Comparison of ENCODE assay signal across 8 mouse cellular contexts in genomic region chr11:95384319-95384972, GRCm38 (mm10). TPM values are rescaled to one million over a fixed set of nuclear protein-coding genes. Genes with fewer than 3 reads are reported as not detected.
DNase-seq lines count a peak whose midpoint lies in the region; ATAC-seq and TF ChIP-seq lines count a peak whose summit lies in the region.

Gene Slc35b1 (plus strand): TSS chr11:95384692.

- DNase-seq in CD4-positive helper T cell, adult 2 months (ENCODE audit: low read depth, low spot score) = peak; percentile 99
- DNase-seq in brain, embryonic 18.5 days (ENCODE audit: low read depth, low spot score) = peak; percentile 99
- peak; percentile 100 for DNase-seq in kidney, postnatal 0 days (ENCODE audit: low spot score)
- DNase-seq in liver, embryonic 11.5 days (ENCODE audit: low spot score) = peak; percentile 94
- peak; percentile 99 for DNase-seq in naive thymus-derived CD4-positive, alpha-beta T cell, adult 2 months (ENCODE audit: low read depth)

- H3K9me3 ChIP-seq in heart, embryonic 12.5 days (replicated peaks) = no peaks in the 10 kb centered on the region
- H3K9me3 ChIP-seq in kidney, postnatal 0 days (replicated peaks; ENCODE audit: low read length) = no peaks in the 10 kb centered on the region
- no peaks in the 10 kb centered on the region for H3K9me3 ChIP-seq in liver, embryonic 11.5 days (ENCODE audit: control insufficient read depth, low read length)
- no peaks in the 10 kb centered on the region for H3K9me3 ChIP-seq in stomach, embryonic 14.5 days (ENCODE audit: control insufficient read depth, low read depth, low read length)

- peaks cover 15% of the 10 kb centered on the region for H3K4me1 ChIP-seq in heart, embryonic 12.5 days (replicated peaks)
- no peaks in the 10 kb centered on the region for H3K4me1 ChIP-seq in kidney, postnatal 0 days (replicated peaks; ENCODE audit: insufficient read depth, low read length)
- H3K4me1 ChIP-seq in liver, embryonic 11.5 days (replicated peaks; ENCODE audit: control insufficient read depth, insufficient read depth, low read length) = peaks cover 6% of the 10 kb centered on the region
- peaks cover 5% of the 10 kb centered on the region; the same call in 1 of the 2 replicates for H3K4me1 ChIP-seq in stomach, embryonic 14.5 days (ENCODE audit: control insufficient read depth, insufficient read depth, low read length)

- peak within 1 kb of the TSS; percentile 77 for H3K4me3 ChIP-seq in heart, embryonic 12.5 days
- H3K4me3 ChIP-seq in kidney, postnatal 0 days (replicated peaks; ENCODE audit: low read depth, low read length) = peak within 1 kb of the TSS; percentile 76
- peak within 1 kb of the TSS; percentile 85 for H3K4me3 ChIP-seq in liver, embryonic 11.5 days (ENCODE audit: low read depth, low read length)
- peak within 1 kb of the TSS; percentile 88 for H3K4me3 ChIP-seq in stomach, embryonic 14.5 days (ENCODE audit: low read depth, low read length)

- no peaks in the 10 kb centered on the region for H3K27me3 ChIP-seq in heart, embryonic 12.5 days (replicated peaks)
- no peaks in the 10 kb centered on the region for H3K27me3 ChIP-seq in kidney, postnatal 0 days (ENCODE audit: insufficient read depth, low read length)
- H3K27me3 ChIP-seq in liver, embryonic 11.5 days (replicated peaks; ENCODE audit: control insufficient read depth, insufficient read depth, low read length) = no peaks in the 10 kb centered on the region
- H3K27me3 ChIP-seq in stomach, embryonic 14.5 days (ENCODE audit: control insufficient read depth, insufficient read depth, low read length) = no peaks in the 10 kb centered on the region

- WGBS in heart, embryonic 12.5 days = under 1% methylated on average over 42 of the region's 42 CpGs
- under 1% methylated on average over 42 of the region's 42 CpGs for WGBS in kidney, postnatal 0 days
- under 1% methylated on average over 42 of the region's 42 CpGs for WGBS in liver, embryonic 11.5 days
- under 1% methylated on average over 42 of the region's 42 CpGs for WGBS in stomach, embryonic 14.5 days

- H3K4me2 ChIP-seq in heart, embryonic 12.5 days = peak within 1 kb of the TSS; percentile 65
- H3K4me2 ChIP-seq in kidney, postnatal 0 days (ENCODE audit: low read length) = peak within 1 kb of the TSS; percentile 60
- peak within 1 kb of the TSS; percentile 83 for H3K4me2 ChIP-seq in liver, embryonic 11.5 days
- peak within 1 kb of the TSS; percentile 59 for H3K4me2 ChIP-seq in stomach, embryonic 14.5 days (replicated peaks; ENCODE audit: low read depth, low read length)

- peak within 1 kb of the TSS; percentile 82 for H3K27ac ChIP-seq in heart, embryonic 12.5 days (ENCODE audit: poor library complexity, severe bottlenecking)
- H3K27ac ChIP-seq in kidney, postnatal 0 days = peak within 1 kb of the TSS; percentile 67
- peak within 1 kb of the TSS; percentile 73 for H3K27ac ChIP-seq in liver, embryonic 11.5 days (ENCODE audit: low read depth, low read length)
- H3K27ac ChIP-seq in stomach, embryonic 14.5 days (ENCODE audit: low read length) = peak within 1 kb of the TSS; percentile 53

- TF ChIP-seq CTCF in kidney, postnatal 0 days (IDR thresholded peaks at IDR 0.05; ENCODE audit: low read depth) = peak; percentile 91

- H3K9ac ChIP-seq in heart, embryonic 12.5 days = peak within 1 kb of the TSS; percentile 89
- peak within 1 kb of the TSS; percentile 78 for H3K9ac ChIP-seq in kidney, postnatal 0 days (ENCODE audit: low read depth, low read length)
- peak within 1 kb of the TSS; percentile 92 for H3K9ac ChIP-seq in liver, embryonic 11.5 days (ENCODE audit: low read depth, low read length)
- peak within 1 kb of the TSS; percentile 84 for H3K9ac ChIP-seq in stomach, embryonic 14.5 days (replicated peaks; ENCODE audit: low read depth, low read length)

- peak; percentile 86 for ATAC-seq in erythroid progenitor cell, adult 5-6 weeks (replicated peaks; ENCODE audit: low FRiP score, poor library complexity, severe bottlenecking)
- peak; percentile 93 for ATAC-seq in heart, embryonic 12.5 days (ENCODE audit: insufficient number of reproducible peaks, low FRiP score)
- peak; percentile 93 for ATAC-seq in kidney, postnatal 0 days (replicated peaks; ENCODE audit: low FRiP score, low read depth)
- peak; percentile 92 for ATAC-seq in liver, embryonic 11.5 days (replicated peaks; ENCODE audit: low FRiP score)
- ATAC-seq in stomach, embryonic 14.5 days (ENCODE audit: insufficient number of reproducible peaks, insufficient read depth, low FRiP score, low read depth) = peak; percentile 95

- peaks cover 37% of the 10 kb centered on the region for H3K36me3 ChIP-seq in heart, embryonic 12.5 days
- H3K36me3 ChIP-seq in kidney, postnatal 0 days (ENCODE audit: insufficient read depth, low read length) = peaks cover 19% of the 10 kb centered on the region
- peaks cover 30% of the 10 kb centered on the region for H3K36me3 ChIP-seq in liver, embryonic 11.5 days (ENCODE audit: control insufficient read depth, insufficient read depth, low read length)
- H3K36me3 ChIP-seq in stomach, embryonic 14.5 days (ENCODE audit: control insufficient read depth, insufficient read depth, low read length) = peaks cover 26% of the 10 kb centered on the region; the same call in 1 of the 2 replicates

RNA-seq across cellular contexts. Expression of gene Slc35b1, which starts in this region (rescaled TPM):
- 35.0 and 42.3 TPM in 2 replicates for total RNA-seq in erythroid progenitor cell, adult 5-6 weeks (2015; ENCODE audit: low replicate concordance)
- 38.7 and 50.4 TPM in 2 replicates for total RNA-seq in erythroid progenitor cell, adult 5-6 weeks (2017; ENCODE audit: low replicate concordance)
- 86.0 and 86.5 TPM in 2 replicates for polyA plus RNA-seq in heart, embryonic 12.5 days (2016; fragmentation: Nextera tagmentation; extraction: Ambion mirVana)
- 103 and 104 TPM in 2 replicates for polyA plus RNA-seq in kidney, postnatal 0 days (2015; fragmentation: Nextera tagmentation; extraction: Ambion mirVana)
- polyA plus RNA-seq in liver, embryonic 11.5 days (2014; fragmentation: Nextera tagmentation; extraction: Ambion mirVana) = 78.8 and 86.8 TPM in 2 replicates
- polyA plus RNA-seq in stomach, embryonic 14.5 days (2014; fragmentation: Nextera tagmentation; extraction: Ambion mirVana) = 91.0 and 98.1 TPM in 2 replicates

Comparison
In these comparisons a context has a peak if more than half of its experiments do, and no peak if none do; other contexts are left out.
1. Peak in every context shown above with its lines: DNase-seq, ATAC-seq, H3K4me3 ChIP-seq and H3K27ac ChIP-seq.